Mouse (Mus musculus) lung, adult 2 months (tissue): ENCODE measurements around the gene Adamts10.

Source experiments
- CTCF ChIP-seq: fragments of 200-500 bp; IDR thresholded peaks from 2 replicates; pipeline ENCODE4 v1.5.1; 2011; ENCODE audit warnings: mild to moderate bottlenecking, low read length, control low read depth; ENCODE audit not compliant: insufficient read depth
- POLR2A ChIP-seq: fragments of 200-500 bp; IDR thresholded peaks from 2 replicates; pipeline ENCODE4 v1.6.1; 2011; ENCODE audit warnings: low read depth, mild to moderate bottlenecking, control low read depth, low read length, borderline replicate concordance; ENCODE audit errors: extremely low read depth

GRCm38 (mm10) chr17:33597271-33597670 is 73.3 kb downstream of the Adamts10 start:
- no peak for TF ChIP-seq POLR2A
- TF ChIP-seq CTCF: no peak
